Mouse (Mus musculus) layer of hippocampus, postnatal 36 days (tissue): Measurements from ENCODE around the gene Slc4a2. TPM values are rescaled to one million over a fixed set of nuclear protein-coding genes. Genes with fewer than 3 reads are reported as not detected.
A peak's percentile ranks its signal among the peaks of the same experiment; 100 is the strongest.

Source experiments
- DNase-seq, 2 experiments: peaks; one replicate each; pipeline ENCODE4 v3.0.0; 2022
- total RNA-seq, 2 experiments: library from RNA; stranded (reverse); gene quantifications; 2 replicates each; pipeline ENCODE4 v1.2.3; 2021

Slc4a2 gene
- total RNA-seq, 2 experiments from 2014 or later = 25.6 to 33.2 TPM

DNA sequence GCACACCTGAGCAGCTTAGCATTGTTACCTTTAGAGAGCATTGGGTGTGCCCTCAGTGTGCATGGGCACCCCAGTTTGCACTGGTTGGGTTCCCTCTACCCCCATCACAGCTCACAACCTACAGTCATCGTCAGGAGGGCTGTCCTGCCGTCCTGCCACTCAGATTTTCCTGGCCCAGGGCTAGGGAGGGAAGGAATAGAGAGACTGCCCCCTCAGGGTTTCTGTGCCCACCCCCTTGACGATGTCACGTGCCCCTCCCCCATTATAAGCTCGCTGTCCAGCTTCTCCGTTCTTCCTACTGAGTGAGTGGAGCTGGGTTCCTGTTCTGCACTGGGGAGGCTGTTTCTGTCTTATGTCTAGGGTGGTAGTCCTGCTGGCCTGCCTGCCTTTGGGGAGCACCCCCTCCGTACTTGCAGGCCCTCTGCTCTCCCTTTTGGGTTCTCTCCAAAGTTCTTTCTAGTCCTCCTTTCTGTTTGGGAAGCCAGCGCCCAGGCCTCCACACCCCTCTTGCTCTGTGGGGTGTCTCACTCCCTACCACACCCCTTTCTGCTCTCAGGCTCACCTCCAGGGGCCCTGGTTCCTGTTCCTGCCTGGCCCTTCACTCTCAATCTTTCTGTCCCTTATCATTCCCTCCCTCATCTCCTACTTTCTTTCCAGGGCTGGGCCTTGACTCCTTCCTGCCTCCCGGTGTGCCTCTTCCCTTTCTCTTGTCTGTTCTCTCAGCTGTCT, 3.1 kb downstream of the Slc4a2 start:
- no peak for DNase-seq

DNA sequence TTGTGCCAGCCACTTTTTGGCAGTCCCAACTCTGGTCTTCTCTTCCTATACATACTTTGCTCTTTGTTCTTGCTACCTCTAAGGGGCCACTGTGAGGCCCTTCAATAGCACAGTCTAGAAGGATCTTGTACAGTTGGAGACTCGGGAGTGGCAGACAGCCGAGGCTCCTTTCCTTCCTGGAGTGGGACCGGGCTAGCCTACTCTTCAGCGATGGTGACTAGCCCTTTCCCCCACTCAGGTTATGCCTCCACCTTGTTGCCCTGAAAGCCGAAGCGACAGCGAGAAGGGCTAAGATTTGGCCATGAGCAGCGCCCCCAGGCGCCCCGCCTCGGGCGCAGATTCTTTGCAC, 3.6 kb downstream of the Slc4a2 start:
- no peak for DNase-seq

DNA sequence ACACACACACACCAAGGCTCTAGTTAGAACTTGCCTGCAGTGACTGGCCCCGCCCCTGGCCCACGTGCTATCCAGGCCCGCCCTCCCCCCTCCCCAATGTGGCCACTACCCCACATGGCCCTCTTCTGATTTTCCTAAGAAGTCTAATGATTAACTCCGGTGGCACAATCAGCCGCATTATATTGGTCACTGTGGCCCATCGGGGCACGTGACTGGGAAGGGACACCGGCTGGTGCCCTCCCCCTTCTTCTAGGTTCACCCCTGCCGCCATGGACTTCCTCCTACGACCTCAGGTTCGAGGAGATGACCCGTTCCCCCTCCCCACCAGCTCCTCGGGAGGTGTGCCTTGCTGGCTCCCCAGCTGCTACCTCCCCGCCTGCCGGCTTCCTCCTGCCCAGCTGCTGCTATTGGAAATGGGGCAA, 4.4 kb downstream of the Slc4a2 start:
- no peak for DNase-seq

DNA sequence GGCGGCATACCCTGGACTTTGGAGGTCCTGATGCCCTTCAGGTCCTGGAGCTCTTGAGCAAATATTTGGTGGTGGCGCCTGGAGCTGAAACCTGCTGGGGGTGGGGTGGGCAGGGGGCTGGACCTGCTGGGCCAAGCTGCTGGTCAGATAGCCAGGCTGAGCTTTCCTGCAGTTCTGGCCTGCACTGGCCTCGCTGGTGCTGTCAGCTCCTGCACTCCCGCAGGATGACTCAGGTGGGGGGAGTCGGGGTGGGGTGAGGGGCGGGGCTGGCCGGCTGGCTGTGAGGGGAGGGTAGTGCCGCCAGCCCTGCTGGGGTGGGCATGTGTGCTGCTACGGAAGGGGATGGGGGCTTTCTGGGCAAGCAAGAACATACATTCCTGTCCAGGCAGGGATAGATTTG, 5.0 kb downstream of the Slc4a2 start:
- no peak for DNase-seq

DNA sequence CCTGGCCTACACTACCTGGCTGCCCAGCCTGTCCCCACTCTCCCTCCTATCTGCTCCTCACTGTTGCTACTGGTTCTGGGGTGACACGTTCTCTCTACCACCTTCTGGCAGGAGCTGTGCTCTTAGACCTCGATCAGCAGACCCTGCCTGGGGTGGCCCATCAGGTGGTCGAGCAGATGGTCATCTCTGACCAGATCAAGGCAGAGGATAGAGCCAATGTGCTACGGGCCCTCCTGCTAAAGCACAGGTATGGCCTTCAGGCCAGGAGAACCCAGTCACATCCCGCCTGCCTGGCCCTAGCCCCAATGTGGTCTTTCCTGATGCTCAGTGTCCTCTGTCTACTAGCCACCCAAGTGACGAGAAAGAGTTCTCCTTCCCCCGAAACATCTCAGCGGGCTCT, 10.4 kb downstream of the Slc4a2 start:
- no peak for DNase-seq

DNA sequence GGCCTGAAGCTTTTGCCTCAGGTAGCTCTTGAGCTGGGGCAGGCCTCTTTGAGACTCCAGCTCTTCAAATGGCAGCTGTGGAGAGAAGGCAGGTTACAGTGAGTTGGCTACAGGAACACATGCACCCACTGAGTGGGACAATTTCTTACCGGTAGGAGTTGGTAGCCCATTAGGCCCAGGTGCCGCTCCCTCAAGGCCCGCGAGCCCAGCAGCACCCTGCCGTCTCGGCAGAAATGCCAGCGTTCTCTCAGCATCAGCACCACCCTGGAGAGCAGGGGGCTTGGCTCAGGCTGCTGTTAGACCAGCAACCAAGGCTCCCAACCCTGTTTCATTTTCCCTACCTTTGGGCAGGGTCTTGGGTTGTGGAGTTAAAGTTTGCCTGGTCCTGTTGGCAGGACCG, 17.6 kb downstream of the Slc4a2 start:
- DNase-seq = no peak

DNA sequence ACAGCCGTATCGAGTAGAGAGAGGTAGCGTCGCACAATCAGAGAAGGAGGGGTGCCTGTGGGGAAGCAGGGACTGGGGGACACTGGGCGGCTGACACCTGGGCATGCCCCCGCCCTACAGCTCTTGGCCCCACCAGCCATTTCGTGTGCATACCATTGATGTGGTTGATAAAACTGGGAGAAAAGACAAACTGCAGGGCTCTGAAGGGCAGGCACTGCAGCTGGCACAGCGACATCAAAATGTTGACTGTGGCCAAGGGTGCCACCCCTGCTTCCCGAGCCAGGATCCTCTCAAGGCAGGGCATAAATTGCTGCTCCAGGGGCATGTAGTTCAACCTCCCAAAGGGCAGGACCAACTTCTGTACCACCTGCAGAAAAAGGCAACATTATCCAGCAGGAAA, 18.4 kb downstream of the Slc4a2 start:
- DNase-seq = no peak

DNA sequence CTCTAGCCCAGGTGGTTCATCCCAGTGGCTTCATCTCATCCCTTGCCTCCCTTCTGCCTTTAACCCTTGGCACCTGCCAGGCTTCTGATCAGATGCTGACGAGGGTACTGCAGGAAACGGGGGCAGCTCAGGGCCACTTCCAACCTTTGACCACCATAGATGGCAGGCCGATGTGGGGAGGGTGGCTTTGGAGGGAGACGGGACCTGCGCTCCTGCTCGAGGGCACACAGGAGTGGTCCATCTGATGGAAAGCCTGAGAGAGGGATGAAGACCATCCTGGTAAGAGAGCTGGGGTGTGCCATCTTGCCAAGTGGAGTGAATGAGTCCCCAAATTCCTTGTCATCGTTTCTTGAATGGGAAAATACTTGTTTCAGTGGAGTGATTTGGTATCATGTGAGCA, 19.6 kb downstream of the Slc4a2 start:
- DNase-seq = no peak

DNA sequence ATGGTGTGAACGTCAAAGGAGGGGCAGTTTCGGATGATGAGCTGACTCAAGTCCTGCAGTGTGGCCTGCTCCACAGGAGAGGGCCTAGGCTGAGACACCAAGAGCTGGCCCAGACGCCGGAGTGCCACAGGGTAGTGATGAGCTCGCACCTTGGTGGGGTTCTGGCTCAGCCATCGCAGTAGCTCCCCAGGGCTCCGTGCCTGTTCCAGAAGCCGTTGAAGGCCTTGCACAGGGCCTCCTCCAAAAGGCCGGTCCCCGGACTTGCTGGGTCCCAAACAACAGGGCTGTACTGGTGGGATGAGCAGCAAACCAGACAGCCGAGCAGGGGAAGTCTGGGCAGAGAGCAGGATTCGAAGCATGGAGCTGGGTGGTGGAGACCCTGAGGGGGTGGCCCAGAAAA, 20.3 kb downstream of the Slc4a2 start:
- no peak for DNase-seq

DNA sequence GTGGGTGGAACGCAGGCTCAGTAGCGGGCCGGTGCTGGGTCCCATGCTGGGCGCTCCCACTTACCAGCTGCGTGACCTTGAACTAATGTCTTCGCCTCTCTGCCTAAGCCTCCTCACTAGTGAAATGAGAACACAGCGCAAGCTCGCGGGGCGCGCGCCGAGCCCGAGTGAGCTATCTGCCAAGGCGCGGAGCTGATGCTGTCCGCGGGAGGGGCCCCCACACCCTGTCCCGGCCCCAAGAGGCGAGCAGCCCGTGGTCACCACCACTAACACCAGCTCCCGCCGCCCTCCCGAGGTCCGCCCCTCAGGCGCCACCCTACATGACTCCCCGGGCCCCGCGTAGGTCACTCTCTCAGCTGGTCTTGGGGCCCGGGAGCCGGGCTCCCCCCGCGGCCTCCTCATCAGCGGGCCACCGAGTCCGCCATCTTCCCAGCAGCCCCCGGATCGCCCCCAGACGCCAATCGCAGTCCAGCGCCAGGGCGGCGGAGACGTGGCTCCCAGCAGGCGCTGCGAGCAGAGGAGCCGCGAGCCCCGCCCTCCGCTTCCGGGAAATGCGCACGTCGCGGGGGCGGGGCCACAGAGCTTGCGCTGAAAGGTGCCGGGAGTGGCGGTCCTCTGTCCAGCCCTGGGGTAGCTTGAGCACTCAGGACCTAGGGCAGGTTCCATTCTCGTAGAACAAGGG, 21.2 kb downstream of the Slc4a2 start, which contains the start of gene Fastk:
Gene Fastk (minus strand): TSS at position 542 of the 682 bp plus-strand sequence.
- DNase-seq = peak; percentile 95

DNA sequence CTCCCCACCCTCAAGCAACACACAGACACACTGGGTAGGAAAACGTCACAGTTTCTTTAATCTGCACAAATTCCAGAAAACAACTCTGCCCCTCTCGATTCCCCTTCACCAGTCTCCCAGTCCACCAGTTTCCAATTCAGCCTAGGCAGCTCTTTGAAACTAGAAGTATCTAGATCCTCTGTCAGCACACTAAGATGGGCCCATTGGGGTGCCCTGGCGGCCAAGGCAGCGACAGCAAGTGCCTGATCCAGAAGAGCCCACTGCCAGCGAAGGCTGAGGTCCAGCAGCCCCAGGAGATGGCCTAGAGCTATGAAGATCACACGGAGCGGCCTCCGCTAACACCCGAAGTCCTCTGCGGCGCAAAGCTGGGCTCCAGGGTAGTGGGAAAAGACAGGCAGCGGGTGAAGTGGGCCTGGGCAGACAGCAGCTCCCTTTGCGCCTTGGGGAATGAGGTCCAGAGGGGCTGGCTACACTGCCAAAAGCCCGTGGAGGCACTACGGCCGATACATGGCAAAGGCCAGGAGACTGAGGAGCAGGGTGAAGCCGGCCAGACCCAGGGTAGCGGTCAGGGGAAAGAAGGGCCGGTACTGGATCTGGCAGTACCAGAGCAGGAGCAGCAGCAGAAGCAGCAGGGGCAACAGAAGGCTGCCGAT, 21.9 kb downstream of the Slc4a2 start:
- no peak for DNase-seq

DNA sequence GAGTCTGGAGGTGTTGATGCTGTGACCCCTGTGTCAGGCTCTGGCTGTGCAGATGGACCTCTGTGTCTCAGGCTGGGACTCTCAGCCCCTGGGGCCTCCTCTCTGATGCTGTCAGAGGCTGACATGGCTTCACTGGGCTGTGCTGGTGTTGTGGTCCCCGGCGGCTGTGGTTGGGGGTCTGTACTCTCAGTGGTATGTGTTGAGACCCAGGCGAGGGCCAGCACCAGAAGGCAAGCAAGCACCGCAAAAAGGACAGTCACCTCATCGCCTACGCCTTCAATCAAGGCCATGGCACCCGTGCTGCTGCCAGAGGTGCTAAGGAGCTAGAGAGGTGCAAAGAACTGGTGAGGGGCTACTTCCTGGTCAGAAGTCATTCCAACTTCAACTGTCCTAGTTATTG, 23.0 kb downstream of the Slc4a2 start:
- DNase-seq = no peak

DNA sequence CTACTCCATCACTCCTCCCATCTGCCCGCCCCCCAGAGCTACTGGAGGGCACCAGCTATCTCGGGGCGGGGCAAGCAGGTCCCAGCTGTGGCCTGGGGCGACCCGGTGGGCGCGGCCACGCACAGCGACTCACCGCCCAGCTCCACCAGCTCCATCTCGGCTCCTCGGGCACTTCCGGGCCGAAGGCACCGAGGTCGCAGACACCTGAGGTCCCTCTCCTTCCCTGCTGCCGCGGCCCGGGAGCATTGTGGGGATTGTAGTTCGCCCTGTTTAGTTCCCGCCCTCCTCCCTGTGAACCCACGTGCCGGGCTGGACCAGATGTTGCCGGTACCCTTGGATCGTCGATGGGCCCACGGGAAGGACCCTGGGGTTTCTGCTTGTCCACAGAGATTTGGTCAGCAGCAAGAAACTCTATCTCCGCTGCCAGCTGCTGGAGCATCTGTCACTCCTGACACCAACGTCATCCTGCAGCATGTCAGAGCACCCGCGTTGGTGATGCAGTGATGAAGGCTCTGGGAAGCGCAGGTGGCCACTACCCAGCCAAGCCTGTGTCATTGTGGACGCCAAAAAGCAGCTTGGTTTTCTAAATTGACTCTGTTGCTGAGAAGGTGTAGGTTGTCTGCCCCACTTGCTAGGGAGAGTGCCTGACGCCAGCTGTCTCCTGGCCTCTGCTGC, 24.1 kb downstream of the Slc4a2 start, which contains the start of gene Tmub1:
Gene Tmub1 (minus strand): TSS at position 231 of the 675 bp plus-strand sequence.
- peak; percentile 86 to 87 for DNase-seq

DNA sequence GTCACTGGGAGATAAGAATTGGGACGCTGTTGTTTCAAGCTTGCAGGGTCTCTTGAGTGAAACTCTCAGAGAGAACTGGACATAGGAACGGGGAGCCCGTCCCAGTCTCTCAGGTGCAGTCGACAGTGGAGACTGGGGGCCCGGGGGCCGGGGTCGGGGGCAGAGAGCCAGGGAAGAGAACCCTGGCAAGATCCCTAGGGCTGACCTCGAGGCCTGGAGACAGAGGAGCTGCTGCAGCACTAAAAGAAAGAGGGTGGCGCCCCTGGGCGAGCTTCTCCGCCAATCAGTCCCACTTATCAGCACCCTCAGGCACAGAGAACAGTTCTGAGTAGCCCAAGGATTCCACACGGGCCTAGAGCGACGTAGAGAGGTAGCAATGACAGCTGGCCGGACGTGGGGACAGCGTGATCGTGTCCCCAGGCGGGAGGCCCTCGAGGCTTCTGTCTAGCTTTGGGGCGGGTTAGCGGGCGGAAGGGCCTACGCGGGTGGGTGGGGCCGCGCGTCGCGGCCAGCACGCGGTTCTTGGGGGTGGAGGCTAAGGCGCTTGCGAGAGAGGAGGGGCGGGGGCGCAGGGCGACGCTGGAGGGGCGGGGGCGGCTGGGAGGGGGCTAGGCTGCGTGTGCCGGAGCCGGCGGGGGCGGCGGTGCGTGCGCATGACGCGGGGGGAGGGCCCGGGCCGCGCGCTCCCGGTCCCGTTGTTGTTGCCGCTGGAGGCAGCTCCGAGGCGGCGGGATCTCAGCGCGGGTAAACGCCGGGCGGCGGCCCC, 27.8 kb downstream of the Slc4a2 start:
- peak; percentile 85 for DNase-seq

DNA sequence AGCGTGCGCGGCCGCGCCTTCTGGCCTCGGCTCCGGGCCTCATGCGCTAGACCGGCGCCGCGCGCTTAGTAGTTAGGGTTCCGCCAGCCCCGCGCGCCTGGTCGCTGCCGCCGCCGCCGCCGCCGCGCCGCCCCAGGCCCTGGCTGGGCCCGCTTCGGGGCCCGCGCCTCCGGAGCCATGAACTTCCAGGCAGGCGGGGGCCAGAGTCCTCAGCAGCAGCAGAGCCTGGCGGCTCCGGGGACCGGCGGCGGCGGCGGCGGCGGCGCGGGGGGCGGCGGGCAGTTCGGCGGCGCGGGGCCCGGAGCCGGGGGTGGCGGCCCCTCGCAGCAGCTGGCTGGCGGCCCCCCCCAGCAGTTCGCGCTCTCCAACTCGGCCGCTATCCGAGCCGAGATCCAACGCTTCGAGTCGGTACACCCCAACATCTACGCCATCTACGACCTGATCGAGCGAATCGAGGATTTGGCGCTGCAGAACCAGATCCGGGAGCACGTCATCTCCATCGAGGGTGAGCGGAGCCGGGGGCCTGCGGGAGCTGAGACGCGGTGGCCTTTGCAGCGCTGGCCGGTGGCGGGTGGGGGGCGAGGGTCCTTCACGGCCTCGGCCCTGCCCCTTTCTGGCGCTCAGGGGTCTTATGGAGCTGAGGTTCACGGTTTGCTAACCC, 28.5 kb downstream of the Slc4a2 start, which contains the start of gene Agap3:
Gene Agap3 (plus strand): TSS at position 148 of the 661 bp plus-strand sequence.
- peak in 1 of 2 experiments; percentile 50 for DNase-seq

DNA sequence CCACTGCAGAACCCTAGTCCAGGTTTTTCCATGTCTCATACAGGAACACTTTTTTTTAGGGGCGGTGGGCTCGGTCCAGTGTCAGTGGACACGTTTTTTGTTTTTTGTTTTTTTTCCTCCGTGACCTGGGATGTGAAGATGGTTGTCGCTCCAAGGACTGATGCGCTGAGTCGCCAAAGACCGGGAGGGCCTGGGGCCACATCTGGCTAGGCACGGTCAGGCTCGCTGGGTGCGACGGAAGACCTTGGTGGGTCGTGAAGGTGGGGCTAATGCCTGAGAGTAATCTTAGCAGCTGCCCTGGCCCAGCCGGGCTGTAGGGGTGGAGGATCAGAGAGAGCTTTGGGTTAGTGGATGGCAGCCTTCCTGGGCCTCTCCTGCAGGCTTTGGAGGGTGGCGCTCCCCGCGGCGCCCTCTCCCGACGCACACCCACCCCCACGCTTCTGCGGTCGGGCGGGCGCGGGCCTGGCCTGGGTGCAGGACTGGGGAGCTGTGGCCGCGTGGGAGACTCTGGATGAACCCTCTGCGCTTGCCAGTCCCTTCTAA, 29.1 kb downstream of the Slc4a2 start:
- DNase-seq = peak; percentile 45 to 51

DNA sequence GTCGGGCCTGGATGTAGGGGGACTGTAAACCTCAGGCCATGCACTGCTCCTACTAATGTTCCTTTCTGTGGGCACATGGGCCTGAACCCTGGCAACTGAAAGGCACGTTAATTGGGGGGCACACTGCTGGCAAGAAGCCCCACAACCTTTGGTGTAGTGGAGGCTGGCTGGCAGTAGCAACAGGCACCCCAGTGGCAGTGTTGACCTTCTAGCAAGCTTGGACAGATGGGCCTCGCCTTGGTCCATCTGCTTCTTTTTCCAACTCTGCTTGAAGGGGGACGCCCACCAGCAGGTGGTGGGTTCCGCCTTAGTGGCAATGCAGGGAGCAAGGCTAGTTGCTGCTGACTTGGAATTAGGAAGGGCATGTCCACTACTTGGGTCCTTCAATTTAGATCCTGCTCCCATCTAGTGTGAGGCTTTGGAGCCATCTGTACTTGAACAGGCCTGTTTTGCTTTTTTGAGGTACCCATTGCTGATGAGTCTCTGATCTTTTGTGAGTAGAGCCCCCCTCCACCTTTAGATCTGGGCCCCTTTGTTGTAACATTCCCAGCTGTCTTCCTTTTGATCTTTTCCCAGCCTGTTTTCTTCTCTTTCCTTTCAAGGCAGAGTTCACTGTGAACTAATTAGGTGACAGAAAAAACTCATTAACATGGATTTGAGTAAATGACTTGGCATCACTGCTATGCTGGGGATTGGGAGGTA, 29.8 kb downstream of the Slc4a2 start:
- peak in 1 of 2 experiments; percentile 38 for DNase-seq

DNA sequence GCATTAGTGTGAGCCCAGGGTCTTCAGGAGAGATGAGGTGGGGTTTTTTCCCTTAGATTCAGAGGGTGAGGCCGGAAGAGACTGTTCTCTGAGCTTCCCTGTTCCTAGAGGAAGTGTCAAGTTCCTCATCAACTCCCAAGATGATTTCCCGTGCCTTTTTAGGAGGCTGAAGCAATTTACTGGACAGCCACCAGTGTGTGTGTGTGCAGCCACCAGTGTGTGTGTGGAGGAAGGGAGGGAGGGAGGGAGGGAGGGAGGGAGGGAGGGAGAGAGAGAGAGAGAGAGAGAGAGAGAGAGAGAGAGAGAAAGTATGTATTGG, 30.3 kb downstream of the Slc4a2 start:
- no peak for DNase-seq

DNA sequence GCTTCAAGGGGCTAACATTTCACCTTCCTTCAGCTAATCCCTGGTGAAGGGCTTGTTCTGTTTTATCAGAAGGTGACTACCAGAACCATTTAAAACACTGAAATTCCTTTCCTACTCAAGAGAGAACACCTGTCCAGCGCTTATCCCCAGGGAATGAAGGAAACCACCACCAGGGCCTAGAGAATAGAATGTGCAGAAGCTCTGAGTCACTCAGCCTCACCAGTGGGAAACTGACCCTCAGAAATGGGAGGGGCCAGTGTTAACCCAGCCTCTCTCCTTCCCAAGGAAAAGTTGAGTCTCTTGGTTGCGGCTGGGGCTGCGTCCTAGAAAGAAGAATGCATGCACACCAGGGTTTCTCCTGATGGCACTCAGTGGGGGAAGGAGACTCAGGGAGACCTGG, 31.4 kb downstream of the Slc4a2 start:
- no peak for DNase-seq

DNA sequence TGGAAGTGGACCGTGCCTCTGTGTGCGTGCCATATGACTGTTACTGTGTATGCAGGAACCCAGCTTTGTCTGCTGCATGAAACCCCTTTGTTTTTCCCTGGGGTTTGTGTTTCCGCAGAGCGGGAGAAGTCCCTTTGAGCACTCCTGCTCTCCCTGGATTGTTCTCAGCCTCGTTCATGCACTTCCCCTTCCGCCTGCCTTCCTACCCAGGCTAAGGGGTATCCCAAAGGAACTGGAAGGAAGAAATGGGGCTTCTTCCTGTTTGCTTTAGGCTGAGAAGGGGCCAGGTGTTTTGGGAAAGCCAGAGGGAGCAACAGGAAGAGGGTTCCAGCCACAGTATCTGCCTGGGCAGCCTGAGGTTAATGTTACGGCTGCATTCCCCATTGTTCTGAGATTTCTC, 32.0 kb downstream of the Slc4a2 start:
- no peak for DNase-seq

DNA sequence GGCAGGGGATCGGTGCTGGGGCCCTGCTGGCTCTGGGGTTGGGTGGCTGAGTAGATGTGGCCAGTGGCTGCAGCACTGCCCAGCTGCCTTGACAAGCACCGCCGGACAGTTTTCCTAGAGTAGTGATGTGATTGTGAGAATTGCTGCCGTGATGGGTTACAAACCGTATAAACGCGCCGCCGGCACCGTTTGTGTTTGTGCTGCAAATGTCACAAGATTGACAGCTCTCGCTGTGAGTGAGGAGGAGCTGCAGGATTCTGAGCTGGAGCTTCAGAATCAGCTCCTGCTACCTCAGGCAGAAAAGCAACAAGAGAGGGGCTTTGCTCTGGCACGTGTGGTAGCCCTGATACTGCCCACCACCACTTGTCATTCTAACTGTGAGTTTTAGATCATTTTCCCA, 43.1 kb downstream of the Slc4a2 start:
- no peak for DNase-seq
